Mouse (Mus musculus) E14TG2a.4 (cell line): Measurements from ENCODE around the gene Dmrta2.

Experiments
- CTCF ChIP-seq: conservative IDR thresholded peaks from 2 replicates; pipeline ENCODE4 v1.5.1; 2014; ENCODE audit warnings: low read length
- NANOG ChIP-seq: IDR thresholded peaks from 2 replicates; pipeline ENCODE4 v1.6.1; 2014; ENCODE audit warnings: borderline replicate concordance, low read length, mixed read lengths

DNA sequence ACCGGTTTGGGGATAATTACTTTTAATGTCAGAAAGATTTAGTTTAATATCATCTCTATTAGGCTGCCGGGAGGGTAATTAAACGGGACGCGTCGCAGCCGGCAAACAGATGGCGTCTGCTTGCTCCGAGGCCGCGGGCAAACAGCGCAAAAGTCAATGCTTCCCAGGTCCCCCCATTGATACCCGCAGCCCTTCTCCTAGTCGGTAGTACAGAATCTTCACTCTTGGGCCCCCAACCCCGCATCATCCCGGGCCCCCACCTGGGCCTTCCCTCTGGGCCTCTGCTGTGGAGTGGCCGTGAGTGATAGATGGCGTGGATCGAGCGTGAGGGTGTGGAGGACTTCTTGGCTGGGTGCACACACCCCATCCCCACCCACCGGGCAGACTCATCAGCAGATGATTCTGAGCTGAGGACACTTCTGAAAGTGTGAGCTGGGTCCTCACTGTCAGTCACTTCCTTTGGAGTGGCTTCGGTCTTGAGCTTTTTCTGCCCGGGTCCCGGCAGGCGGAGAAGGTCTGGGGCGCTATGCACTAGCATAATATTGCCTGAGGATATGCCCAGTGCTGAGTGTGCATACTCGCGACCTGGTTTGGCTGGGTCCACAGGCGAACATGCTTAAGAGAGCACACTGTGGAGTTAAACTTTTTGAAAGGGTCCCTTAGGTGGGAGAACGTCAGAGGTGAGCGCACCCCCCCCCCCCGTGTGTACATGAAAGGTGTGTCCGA is 3.0 kb upstream of the Dmrta2 start:
- TF ChIP-seq CTCF (no peak), NANOG (no peak)
